Mouse (Mus musculus): ENCODE measurements around the gene Sema3b. TPM values are rescaled to one million over a fixed set of nuclear protein-coding genes. Genes with fewer than 3 reads are reported as not detected.

Gene Sema3b
- polyA plus RNA-seq, 1 experiment from 2014 or later: 18.0 TPM

- Histone ChIP-seq H3K27ac (replicated peaks; ENCODE audit: low read depth, low read length) (no peak overlapping the region), H3K9ac (ENCODE audit: low read depth, low read length) (no peak overlapping the region), H3K4me3 (ENCODE audit: low read depth, low read length) (no peak overlapping the region), H3K4me1 (ENCODE audit: control insufficient read depth, insufficient read depth, low read length) (no peaks in the 10 kb centered on the region), H3K36me3 (ENCODE audit: control insufficient read depth, insufficient read depth, low read length) (peaks cover 23% of the 10 kb centered on the region), H3K9me3 (ENCODE audit: control insufficient read depth, low read length) (no peaks in the 10 kb centered on the region), H3K4me2 (ENCODE audit: low read depth, low read length) (no peak overlapping the region), H3K27me3 (replicated peaks; ENCODE audit: control insufficient read depth, insufficient read depth, low read length) (no peaks in the 10 kb centered on the region)
- DNase-seq (ENCODE audit: low spot score) (no peak), ATAC-seq (ENCODE audit: low read depth) (no peak)
- 91% methylated on average over 11 of the region's 11 CpGs for WGBS
Measured at GRCm38 (mm10) chr9:107596619-107597569, 12.1 kb downstream of the Sema3b start.

DNA sequence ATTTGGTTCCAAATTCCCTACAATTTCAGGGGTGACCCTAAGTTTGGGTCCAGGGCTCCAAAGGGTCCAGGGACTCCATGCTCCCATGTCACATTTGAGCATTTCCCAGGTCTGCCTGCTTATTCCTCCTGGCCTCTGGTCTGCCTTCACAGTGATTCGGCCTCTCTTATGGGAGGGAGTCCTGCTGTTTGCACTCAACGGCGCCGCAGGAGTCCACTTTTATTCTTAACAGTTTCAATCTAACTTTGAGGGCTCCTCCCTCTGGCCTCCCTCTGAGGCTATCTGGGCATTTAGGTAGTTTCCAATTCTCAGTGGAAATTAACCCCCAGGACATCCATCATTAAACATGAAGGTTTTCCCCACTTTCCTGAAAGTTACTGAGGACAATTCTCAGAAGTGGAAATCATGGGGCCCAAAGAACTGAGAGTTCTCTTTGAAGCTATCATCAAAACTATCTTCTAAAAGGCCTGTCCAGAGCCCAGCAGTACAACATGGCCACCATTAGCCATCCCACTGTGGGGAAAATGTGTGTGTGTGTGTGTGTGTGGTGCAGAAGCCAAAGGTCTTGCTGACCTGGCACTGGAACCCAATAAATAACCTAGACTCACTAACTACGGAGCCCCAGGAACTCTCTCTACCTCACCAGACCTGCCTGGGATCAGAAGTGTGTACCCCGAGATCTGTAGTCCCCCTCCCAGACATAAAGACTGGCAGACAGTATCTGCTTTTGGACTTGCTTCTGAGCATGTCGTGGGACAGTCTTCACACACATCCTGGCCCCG, 14.6 kb downstream of the Sema3b start:
- Histone ChIP-seq H3K4me1 (ENCODE audit: control insufficient read depth, insufficient read depth, low read length) (no peaks in the 10 kb centered on the region), H3K9ac (ENCODE audit: low read depth, low read length) (no peak overlapping the region), H3K9me3 (ENCODE audit: control insufficient read depth, low read length) (no peaks in the 10 kb centered on the region), H3K27me3 (replicated peaks; ENCODE audit: control insufficient read depth, insufficient read depth, low read length) (no peaks in the 10 kb centered on the region), H3K27ac (replicated peaks; ENCODE audit: low read depth, low read length) (no peak overlapping the region), H3K36me3 (ENCODE audit: control insufficient read depth, insufficient read depth, low read length) (peaks cover 47% of the 10 kb centered on the region), H3K4me3 (ENCODE audit: low read depth, low read length) (no peak overlapping the region), H3K4me2 (ENCODE audit: low read depth, low read length) (no peak overlapping the region)
- DNase-seq (ENCODE audit: low spot score) (no peak), ATAC-seq (ENCODE audit: low read depth) (no peak)
- WGBS: 80% methylated on average over 8 of the region's 8 CpGs

GRCm38 (mm10) chr9:107593101-107593976, 15.7 kb downstream of the Sema3b start:
- H3K9me3 ChIP-seq (ENCODE audit: control insufficient read depth, low read length): no peaks in the 10 kb centered on the region
- H3K27me3 ChIP-seq (replicated peaks; ENCODE audit: control insufficient read depth, insufficient read depth, low read length): no peaks in the 10 kb centered on the region
- H3K27ac ChIP-seq (replicated peaks; ENCODE audit: low read depth, low read length): no peak overlapping the region
- ATAC-seq (ENCODE audit: low read depth): no peak
- no peak overlapping the region for H3K9ac ChIP-seq (ENCODE audit: low read depth, low read length)
- peaks cover 47% of the 10 kb centered on the region for H3K36me3 ChIP-seq (ENCODE audit: control insufficient read depth, insufficient read depth, low read length)
- DNase-seq (ENCODE audit: low spot score): no peak
- no peak overlapping the region for H3K4me2 ChIP-seq (ENCODE audit: low read depth, low read length)
- H3K4me1 ChIP-seq (ENCODE audit: control insufficient read depth, insufficient read depth, low read length): peaks cover 7% of the 10 kb centered on the region; the same call in 1 of the 2 replicates
- WGBS: 90% methylated on average over 11 of the region's 11 CpGs
- H3K4me3 ChIP-seq (ENCODE audit: low read depth, low read length): no peak overlapping the region

- peaks cover 47% of the 10 kb centered on the region for H3K36me3 ChIP-seq (ENCODE audit: control insufficient read depth, insufficient read depth, low read length)
- H3K9me3 ChIP-seq (ENCODE audit: control insufficient read depth, low read length): no peaks in the 10 kb centered on the region
- no peak overlapping the region for H3K4me3 ChIP-seq (ENCODE audit: low read depth, low read length)
- WGBS: 96% methylated on average over 6 of the region's 6 CpGs
- no peak overlapping the region for H3K9ac ChIP-seq (ENCODE audit: low read depth, low read length)
- no peak overlapping the region for H3K4me2 ChIP-seq (ENCODE audit: low read depth, low read length)
- no peaks in the 10 kb centered on the region for H3K27me3 ChIP-seq (replicated peaks; ENCODE audit: control insufficient read depth, insufficient read depth, low read length)
- H3K4me1 ChIP-seq (ENCODE audit: control insufficient read depth, insufficient read depth, low read length): peaks cover 10% of the 10 kb centered on the region; the same call in 1 of the 2 replicates
- ATAC-seq (ENCODE audit: low read depth): no peak
- H3K27ac ChIP-seq (replicated peaks; ENCODE audit: low read depth, low read length): no peak overlapping the region
- no peak for DNase-seq (ENCODE audit: low spot score)
Measured at GRCm38 (mm10) chr9:107590773-107591060, 18.3 kb downstream of the Sema3b start.

DNA sequence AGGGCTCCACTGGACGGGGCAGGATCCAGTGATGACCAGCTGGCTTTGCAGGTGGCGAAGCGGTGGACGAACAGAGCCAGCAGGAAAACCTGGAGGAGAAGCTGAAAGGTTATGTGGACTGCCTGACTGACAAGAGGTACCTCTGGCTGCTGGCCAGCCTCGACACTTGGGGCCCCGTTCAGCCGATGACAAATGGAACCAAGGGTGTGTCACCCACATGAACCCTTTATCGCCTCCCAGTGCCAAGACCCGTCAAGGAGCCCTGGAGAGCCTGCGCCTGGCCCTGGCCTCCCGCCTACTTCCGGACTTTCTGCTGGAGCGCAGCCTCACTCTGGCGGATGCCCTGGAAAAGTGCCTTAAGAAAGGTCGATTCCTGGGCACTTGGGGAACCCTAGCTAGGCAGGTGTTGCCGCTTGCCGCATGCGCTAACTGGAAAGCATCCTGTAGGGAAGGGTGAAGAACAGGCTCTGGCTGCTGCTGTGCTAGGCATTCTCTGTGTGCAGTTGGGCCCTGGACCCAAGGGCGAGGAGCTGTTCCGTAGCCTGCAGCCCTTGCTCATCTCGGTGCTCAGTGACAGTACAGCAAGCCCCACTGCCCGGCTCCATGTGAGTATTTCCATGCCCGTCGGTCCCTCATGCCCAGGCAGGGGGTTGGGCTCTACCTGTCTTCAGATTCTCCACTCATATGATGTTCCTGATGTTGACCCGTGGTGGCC, 18.8 kb downstream of the Sema3b start:
- H3K27ac ChIP-seq (replicated peaks; ENCODE audit: low read depth, low read length): no peak overlapping the region
- 91% methylated on average over 25 of the region's 25 CpGs for WGBS
- no peak for ATAC-seq (ENCODE audit: low read depth)

GRCm38 (mm10) chr9:107587833-107588639, 21.0 kb downstream of the Sema3b start:
- DNase-seq (ENCODE audit: low spot score) (peak; percentile 73), ATAC-seq (ENCODE audit: low read depth) (no peak; the same call in 1 of the 2 replicates)
- Histone ChIP-seq H3K36me3 (ENCODE audit: control insufficient read depth, insufficient read depth, low read length) (peaks cover 39% of the 10 kb centered on the region), H3K27me3 (replicated peaks; ENCODE audit: control insufficient read depth, insufficient read depth, low read length) (no peaks in the 10 kb centered on the region), H3K4me2 (ENCODE audit: low read depth, low read length) (peak overlapping the region; percentile 90), H3K9ac (ENCODE audit: low read depth, low read length) (peak overlapping the region; percentile 73), H3K9me3 (ENCODE audit: control insufficient read depth, low read length) (no peaks in the 10 kb centered on the region), H3K4me3 (ENCODE audit: low read depth, low read length) (peak overlapping the region; percentile 83), H3K27ac (replicated peaks; ENCODE audit: low read depth, low read length) (no peak overlapping the region), H3K4me1 (ENCODE audit: control insufficient read depth, insufficient read depth, low read length) (peaks cover 10% of the 10 kb centered on the region; the same call in 1 of the 2 replicates)
- 4% methylated on average over 33 of the region's 33 CpGs for WGBS

More for the DNA sequence above, 18.8 kb downstream of the Sema3b start:
- Histone ChIP-seq H3K4me1 (ENCODE audit: control insufficient read depth, insufficient read depth, low read length) (peaks cover 10% of the 10 kb centered on the region; the same call in 1 of the 2 replicates), H3K9me3 (ENCODE audit: control insufficient read depth, low read length) (no peaks in the 10 kb centered on the region), H3K36me3 (ENCODE audit: control insufficient read depth, insufficient read depth, low read length) (peaks cover 47% of the 10 kb centered on the region), H3K4me2 (ENCODE audit: low read depth, low read length) (no peak overlapping the region), H3K4me3 (ENCODE audit: low read depth, low read length) (no peak overlapping the region), H3K27me3 (replicated peaks; ENCODE audit: control insufficient read depth, insufficient read depth, low read length) (no peaks in the 10 kb centered on the region), H3K9ac (ENCODE audit: low read depth, low read length) (no peak overlapping the region)
- no peak for DNase-seq (ENCODE audit: low spot score)

- peak; percentile 99 for ATAC-seq (ENCODE audit: low read depth)
- DNase-seq (ENCODE audit: low spot score): peak; percentile 100
- H3K27me3 ChIP-seq (replicated peaks; ENCODE audit: control insufficient read depth, insufficient read depth, low read length): no peaks in the 10 kb centered on the region
- peaks cover 10% of the 10 kb centered on the region; the same call in 1 of the 2 replicates for H3K4me1 ChIP-seq (ENCODE audit: control insufficient read depth, insufficient read depth, low read length)
- H3K9ac ChIP-seq (ENCODE audit: low read depth, low read length): peak within 1 kb of the TSS; percentile 73
- H3K36me3 ChIP-seq (ENCODE audit: control insufficient read depth, insufficient read depth, low read length): peaks cover 36% of the 10 kb centered on the region
- H3K27ac ChIP-seq (replicated peaks; ENCODE audit: low read depth, low read length): no peak within 1 kb of the TSS
- H3K4me3 ChIP-seq (ENCODE audit: low read depth, low read length): peak within 1 kb of the TSS; percentile 83
- no peaks in the 10 kb centered on the region for H3K9me3 ChIP-seq (ENCODE audit: control insufficient read depth, low read length)
- H3K4me2 ChIP-seq (ENCODE audit: low read depth, low read length): peak within 1 kb of the TSS; percentile 90
- WGBS: 15% methylated on average over 42 of the region's 46 CpGs
Measured at GRCm38 (mm10) chr9:107586974-107587832, 21.8 kb downstream of the Sema3b start, which contains the start of gene Ifrd2. Ifrd2 (plus strand) TSS chr9:107587642.

All from embryonic facial prominence, embryonic 14.5 days (tissue).